Mouse (Mus musculus): ENCODE data around the gene Atpaf1.

GRCm38 (mm10) chr4:115838696-115839641 lies 54.4 kb downstream of the Atpaf1 start, which contains the start of gene Mknk1:
- TF ChIP-seq CTCF (IDR thresholded peaks at IDR 0.05; ENCODE audit: low read depth) (no peak), EP300 (IDR thresholded peaks at IDR 0.05; ENCODE audit: low read depth) (no peak)
